ENCODE assay signal across 9 mouse cellular contexts in genomic region chr17:8433978-8434960, GRCm38 (mm10). TPM values are rescaled to one million over a fixed set of nuclear protein-coding genes. Genes with fewer than 3 reads are reported as not detected.
A peak's percentile ranks its signal among the peaks of the same experiment; 100 is the strongest.
DNase-seq lines count a peak whose midpoint lies in the region; ATAC-seq and TF ChIP-seq lines count a peak whose summit lies in the region.
"Had no signal": no experiment of that assay in that cellular context is flagged by ENCODE, and none has a peak within 500 bp of the region (broad histone marks: within the 10 kb centered on the region; RNA-seq: fewer than 3 reads in every experiment).

Gene T (plus strand): TSS chr17:8434423.

- H3K4me3 ChIP-seq in liver, embryonic 12.5 days, result no peak within 1 kb of the TSS
- no peak within 1 kb of the TSS for H3K4me3 ChIP-seq in liver, postnatal 0 days (ENCODE audit: low read depth, low read length)
- H3K4me3 ChIP-seq in forebrain, embryonic 13.5 days, result peak within 1 kb of the TSS; percentile 13
- H3K4me3 ChIP-seq in limb, embryonic 12.5 days (replicated peaks), result peak within 1 kb of the TSS; percentile 41
- peak within 1 kb of the TSS; percentile 23 for H3K4me3 ChIP-seq in stomach, embryonic 15.5 days (replicated peaks)

- no peak for TF ChIP-seq EP300 in liver, postnatal 0 days (IDR thresholded peaks at IDR 0.05; ENCODE audit: low read depth)

- no peak for TF ChIP-seq CTCF in liver, postnatal 0 days (IDR thresholded peaks at IDR 0.05; ENCODE audit: low read depth)

- no peaks in the 10 kb centered on the region for H3K9me3 ChIP-seq in liver, embryonic 12.5 days (replicated peaks)
- no peaks in the 10 kb centered on the region for H3K9me3 ChIP-seq in liver, postnatal 0 days (ENCODE audit: low read length)
- no peaks in the 10 kb centered on the region for H3K9me3 ChIP-seq in forebrain, embryonic 13.5 days (replicated peaks)
- H3K9me3 ChIP-seq in limb, embryonic 12.5 days, result no peaks in the 10 kb centered on the region
- no peaks in the 10 kb centered on the region for H3K9me3 ChIP-seq in stomach, embryonic 15.5 days

- no peak within 1 kb of the TSS for H3K9ac ChIP-seq in liver, embryonic 12.5 days
- H3K9ac ChIP-seq in liver, postnatal 0 days (replicated peaks), result no peak within 1 kb of the TSS
- no peak within 1 kb of the TSS for H3K9ac ChIP-seq in forebrain, embryonic 13.5 days
- H3K9ac ChIP-seq in limb, embryonic 12.5 days (replicated peaks), result no peak within 1 kb of the TSS
- H3K9ac ChIP-seq in stomach, embryonic 15.5 days, result no peak within 1 kb of the TSS

- H3K27me3 ChIP-seq in liver, embryonic 12.5 days (replicated peaks), result peaks cover 99% of the 10 kb centered on the region
- peaks cover 85% of the 10 kb centered on the region for H3K27me3 ChIP-seq in liver, postnatal 0 days (ENCODE audit: insufficient read depth, low read length)
- peaks cover 100% of the 10 kb centered on the region for H3K27me3 ChIP-seq in forebrain, embryonic 13.5 days
- peaks cover 99% of the 10 kb centered on the region for H3K27me3 ChIP-seq in limb, embryonic 12.5 days
- peaks cover 92% of the 10 kb centered on the region for H3K27me3 ChIP-seq in stomach, embryonic 15.5 days (replicated peaks)

- no peak within 1 kb of the TSS for H3K27ac ChIP-seq in liver, embryonic 12.5 days
- H3K27ac ChIP-seq in liver, postnatal 0 days (ENCODE audit: low read depth), result no peak within 1 kb of the TSS
- no peak within 1 kb of the TSS for H3K27ac ChIP-seq in forebrain, embryonic 13.5 days
- H3K27ac ChIP-seq in limb, embryonic 12.5 days, result no peak within 1 kb of the TSS
- no peak within 1 kb of the TSS for H3K27ac ChIP-seq in stomach, embryonic 15.5 days

- 0 out of 2 replicates have a peak, but pooled peaks cover 4% of the 10 kb centered on the region for H3K4me1 ChIP-seq in liver, embryonic 12.5 days
- H3K4me1 ChIP-seq in liver, postnatal 0 days (ENCODE audit: insufficient read depth), result no peaks in the 10 kb centered on the region
- peaks cover 10% of the 10 kb centered on the region; the same call in 1 of the 2 replicates for H3K4me1 ChIP-seq in forebrain, embryonic 13.5 days
- peaks cover 35% of the 10 kb centered on the region for H3K4me1 ChIP-seq in limb, embryonic 12.5 days (replicated peaks)
- H3K4me1 ChIP-seq in stomach, embryonic 15.5 days, result peaks cover 9% of the 10 kb centered on the region; the same call in 1 of the 2 replicates

- no peak for ATAC-seq in liver, embryonic 12.5 days
- ATAC-seq in liver, postnatal 0 days, result no peak
- ATAC-seq in forebrain, embryonic 13.5 days, result no peak
- no peak for ATAC-seq in limb, embryonic 12.5 days (ENCODE audit: insufficient number of reproducible peaks, insufficient read depth, low FRiP score, low TSS enrichment, low read depth)
- no peak for ATAC-seq in stomach, embryonic 15.5 days (ENCODE audit: insufficient read depth, low FRiP score, low read depth)

- H3K36me3 ChIP-seq in liver, embryonic 12.5 days, result no peaks in the 10 kb centered on the region
- H3K36me3 ChIP-seq in liver, postnatal 0 days (replicated peaks; ENCODE audit: insufficient read depth, low read length), result no peaks in the 10 kb centered on the region
- no peaks in the 10 kb centered on the region for H3K36me3 ChIP-seq in forebrain, embryonic 13.5 days (ENCODE audit: poor library complexity, severe bottlenecking)
- H3K36me3 ChIP-seq in limb, embryonic 12.5 days, result no peaks in the 10 kb centered on the region
- H3K36me3 ChIP-seq in stomach, embryonic 15.5 days, result no peaks in the 10 kb centered on the region

- peak within 1 kb of the TSS; percentile 38 for H3K4me2 ChIP-seq in liver, embryonic 12.5 days
- no peak within 1 kb of the TSS for H3K4me2 ChIP-seq in liver, postnatal 0 days (ENCODE audit: low read depth, low read length)
- H3K4me2 ChIP-seq in forebrain, embryonic 13.5 days, result peak within 1 kb of the TSS; percentile 37
- peak within 1 kb of the TSS; percentile 63 for H3K4me2 ChIP-seq in limb, embryonic 12.5 days
- H3K4me2 ChIP-seq in stomach, embryonic 15.5 days, result peak within 1 kb of the TSS; percentile 51

- WGBS in liver, embryonic 12.5 days (ENCODE audit: insufficient replicate concordance), result 1% methylated on average over 65 of the region's 65 CpGs
- 2% methylated on average over 58 of the region's 65 CpGs for WGBS in liver, postnatal 0 days (ENCODE audit: insufficient replicate concordance)
- under 1% methylated on average over 64 of the region's 65 CpGs for WGBS in forebrain, embryonic 13.5 days
- under 1% methylated on average over 65 of the region's 65 CpGs for WGBS in limb, embryonic 12.5 days
- under 1% methylated on average over 64 of the region's 65 CpGs for WGBS in stomach, embryonic 15.5 days

- DNase-seq in liver, postnatal 0 days, result no peak
- DNase-seq in thymus, postnatal 25 days, result no peak
- no peak for DNase-seq in frontal cortex, postnatal 25 days (ENCODE audit: low spot score in 2 of 2)
- DNase-seq: cerebellum, adult 18-20 months; gastrocnemius, postnatal 14 days had no signal

RNA-seq across cellular contexts. Expression of gene T, which starts in this region (rescaled TPM):
- not detected in 2 replicates for polyA plus RNA-seq in liver, embryonic 12.5 days (2016; fragmentation: Nextera tagmentation; extraction: Ambion mirVana)
- not detected in 2 replicates for polyA plus RNA-seq in liver, postnatal 0 days (2015; fragmentation: Nextera tagmentation; extraction: Ambion mirVana)
- polyA plus RNA-seq in forebrain, embryonic 13.5 days (2015; fragmentation: Nextera tagmentation; extraction: Ambion mirVana), result 0.28 and 0.70 TPM in 2 replicates
- 0.83 and 1.5 TPM in 2 replicates for polyA plus RNA-seq in limb, embryonic 12.5 days (2016; fragmentation: Nextera tagmentation; extraction: Ambion mirVana)
- polyA plus RNA-seq in stomach, embryonic 15.5 days (2015; fragmentation: Nextera tagmentation; extraction: Ambion mirVana), result 0.54 and 0.76 TPM in 2 replicates

Comparison
In these comparisons a context has a peak if more than half of its experiments do, and no peak if none do; other contexts are left out.
1. H3K4me3 ChIP-seq: peak in forebrain, embryonic 13.5 days (single experiment), limb, embryonic 12.5 days (single experiment) and stomach, embryonic 15.5 days (single experiment); none in liver, embryonic 12.5 days (single experiment) and liver, postnatal 0 days (single experiment).